Mouse (Mus musculus): ENCODE data around the gene Nlrp4c. TPM values are rescaled to one million over a fixed set of nuclear protein-coding genes. Genes with fewer than 3 reads are reported as not detected.
"Not testable (repeated sequence)": the region's sequence is repeated elsewhere in the genome, so short reads cannot be mapped to it uniquely, and the experiment has no call there.

Gene Nlrp4c
- total RNA-seq (2021), result not detected
- long read RNA-seq, experiment 1, result 0 reads
- long read RNA-seq, experiment 2, result 0 reads

- DNase-seq, result no peak
These were observed at the start of gene Nlrp4c for GRCm38 (mm10) chr7:6044861-6045260. Gene Nlrp4c, plus strand, starts transcription at chr7:6045161.

DNA sequence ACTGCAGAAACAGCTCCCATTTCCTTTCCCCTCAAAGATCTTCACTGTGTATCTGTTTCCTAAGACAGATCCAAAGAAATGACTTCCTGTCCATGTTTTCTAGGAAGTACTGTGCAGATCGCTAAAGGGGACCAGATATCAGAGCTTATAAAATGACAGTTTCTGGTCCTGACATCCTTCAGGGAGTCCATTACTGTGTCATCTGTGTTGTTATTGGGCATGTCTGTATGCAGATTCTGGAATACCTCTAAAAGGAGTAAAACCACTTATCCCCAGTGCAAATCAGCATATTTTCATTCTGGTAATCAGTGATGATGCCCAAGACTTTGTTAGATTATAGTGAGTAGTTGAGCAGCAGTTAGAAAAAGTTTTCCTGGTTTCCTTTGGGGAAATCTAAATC, 34.1 kb upstream of the Nlrp4c start, which contains the start of gene Vmn1r65:
Vmn1r65 (minus strand) TSS at position 101 of the 400 bp plus-strand sequence.
- DNase-seq, result no peak

- no peak for DNase-seq
These were observed 74.5 kb downstream of the Nlrp4c start for GRCm38 (mm10) chr7:6119501-6119900.

- not testable (repeated sequence) for DNase-seq
These were observed 75.1 kb downstream of the Nlrp4c start for GRCm38 (mm10) chr7:6120104-6120503.

- not testable (repeated sequence) for DNase-seq
These were observed 76.2 kb downstream of the Nlrp4c start for GRCm38 (mm10) chr7:6121128-6121527.

DNA sequence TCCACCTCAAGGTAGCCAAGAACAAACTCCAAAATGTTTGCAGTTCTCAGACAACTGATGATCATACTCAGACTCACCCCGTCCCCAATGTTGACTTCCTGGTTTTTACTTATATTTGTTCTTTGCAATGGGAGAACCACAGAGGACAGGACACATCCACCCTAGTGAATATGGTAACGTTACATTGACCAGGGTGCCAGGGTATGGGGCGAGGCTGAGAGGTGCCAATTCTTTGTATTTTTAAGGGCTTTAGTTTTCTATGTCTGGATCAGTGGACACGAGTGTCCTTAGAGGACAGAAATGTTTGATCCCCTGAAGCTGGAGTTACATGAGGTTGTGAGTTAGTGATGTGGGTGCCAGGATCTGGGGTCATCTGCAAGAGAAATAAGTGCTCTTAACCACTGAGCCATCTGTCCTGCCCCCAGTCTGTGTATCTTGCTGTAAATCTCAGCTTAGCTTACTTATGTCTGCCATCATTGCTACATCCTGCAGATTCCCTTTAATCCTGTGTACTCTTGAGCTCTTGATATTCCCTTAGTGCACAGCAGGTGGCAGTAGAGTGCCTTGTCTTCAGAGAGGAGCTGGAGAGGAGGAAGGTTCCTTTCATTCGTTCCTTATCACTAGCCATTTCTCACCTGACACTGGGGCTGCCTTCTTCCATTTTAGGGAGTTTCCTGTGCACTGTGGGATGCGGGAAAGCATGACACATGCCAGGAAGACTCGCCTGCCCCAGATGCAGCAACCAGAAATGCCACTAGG, 81.9 kb downstream of the Nlrp4c start:
- peak; percentile 46 for DNase-seq

DNA sequence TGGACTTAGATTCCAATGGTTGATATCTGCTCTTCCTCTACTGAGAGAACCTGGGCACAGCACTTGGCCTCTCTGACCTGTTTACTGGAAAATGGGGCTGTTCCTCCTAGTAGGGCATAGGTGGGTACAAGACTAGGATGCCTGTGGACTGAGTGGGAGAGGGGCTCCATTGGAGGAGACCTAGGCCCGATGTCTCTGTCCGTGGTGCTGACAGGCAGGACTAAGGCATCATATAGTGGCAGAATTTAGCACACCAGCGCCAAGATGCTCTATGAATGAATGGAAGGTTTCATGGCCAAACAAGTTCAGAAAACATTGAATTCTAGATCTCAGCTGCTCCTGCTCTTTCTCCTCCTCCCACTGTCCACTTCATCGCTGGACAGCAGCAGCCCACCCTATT, 85.4 kb downstream of the Nlrp4c start:
- DNase-seq, result no peak

GRCm38 (mm10) chr7:6132646-6133045, 87.7 kb downstream of the Nlrp4c start:
- DNase-seq, result no peak

DNA sequence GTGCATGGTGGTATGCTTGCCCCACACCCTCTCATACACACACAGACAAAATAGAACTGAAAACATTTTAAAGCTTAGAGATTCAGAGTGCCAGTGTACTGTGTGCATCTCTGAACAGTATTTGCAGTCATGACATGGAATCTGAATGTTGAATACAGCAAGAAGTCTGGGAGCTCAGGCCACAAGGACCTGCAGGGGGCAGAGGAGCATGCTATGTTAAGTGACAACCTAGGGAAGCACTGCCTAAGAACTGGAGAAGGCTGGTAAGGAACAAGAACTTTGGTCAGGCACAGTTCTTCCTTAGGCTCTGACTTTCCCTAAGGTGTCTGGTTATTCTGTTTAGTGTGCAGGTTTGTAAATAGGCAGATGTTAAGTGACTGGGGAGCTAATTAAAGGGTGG, 91.5 kb downstream of the Nlrp4c start:
- DNase-seq, result no peak

DNA sequence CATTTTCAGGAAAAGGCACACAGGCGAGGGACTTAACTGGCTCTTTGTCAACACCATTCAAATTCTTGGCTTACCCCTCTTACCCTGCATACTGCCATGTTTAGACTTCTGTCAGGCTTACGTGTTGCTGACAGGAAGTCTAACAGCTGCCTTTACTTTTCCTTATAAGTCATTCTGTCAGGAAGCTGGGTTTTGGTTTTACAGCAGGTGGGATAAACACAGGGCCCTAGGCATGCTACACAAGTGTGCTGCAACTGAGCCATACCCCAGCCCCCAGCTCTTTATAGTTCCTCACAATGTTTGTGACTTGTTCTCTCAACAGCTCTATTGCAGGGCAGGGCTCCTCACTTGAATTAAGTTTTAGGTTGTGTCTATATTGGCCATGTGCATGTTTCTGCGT, 94.3 kb downstream of the Nlrp4c start:
- DNase-seq, result no peak

- no peak for DNase-seq
These were observed 99.1 kb downstream of the Nlrp4c start for GRCm38 (mm10) chr7:6143991-6144531.

DNA sequence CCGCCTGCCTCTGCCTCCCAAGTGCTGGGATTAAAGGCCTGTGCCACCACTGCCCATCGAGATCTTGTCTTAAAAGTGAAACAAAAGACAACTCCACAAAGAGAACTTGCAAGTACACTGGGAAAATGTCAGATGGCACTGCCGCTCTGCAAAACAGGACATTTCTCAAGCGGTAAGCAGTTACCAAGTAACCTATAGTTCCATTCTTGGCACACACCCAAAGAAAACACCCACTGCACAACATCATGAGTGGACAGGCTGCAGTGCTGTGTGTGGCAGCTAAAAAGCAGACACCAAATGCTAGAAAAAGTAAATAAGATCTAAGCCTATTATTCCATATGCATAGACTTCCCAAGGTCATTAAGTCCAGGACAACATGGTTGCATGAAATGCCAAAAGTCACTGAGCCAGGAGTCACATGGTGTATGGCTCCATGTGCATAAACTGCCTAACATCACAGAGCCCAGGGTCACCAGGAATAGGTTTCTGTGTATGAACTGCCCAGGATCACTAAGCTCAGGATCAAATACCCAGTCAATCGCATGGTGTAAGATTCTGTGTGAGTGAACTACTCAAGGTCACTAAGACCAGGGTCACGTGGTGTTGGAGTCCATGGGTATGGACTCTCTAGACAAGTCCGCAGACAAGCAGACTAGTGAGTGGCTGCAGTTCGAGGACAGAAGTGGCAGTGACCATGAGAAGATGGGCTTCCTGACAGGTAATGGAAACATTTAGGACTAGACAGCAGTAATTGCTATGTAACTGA, 100.6 kb downstream of the Nlrp4c start:
- no peak for DNase-seq

DNA sequence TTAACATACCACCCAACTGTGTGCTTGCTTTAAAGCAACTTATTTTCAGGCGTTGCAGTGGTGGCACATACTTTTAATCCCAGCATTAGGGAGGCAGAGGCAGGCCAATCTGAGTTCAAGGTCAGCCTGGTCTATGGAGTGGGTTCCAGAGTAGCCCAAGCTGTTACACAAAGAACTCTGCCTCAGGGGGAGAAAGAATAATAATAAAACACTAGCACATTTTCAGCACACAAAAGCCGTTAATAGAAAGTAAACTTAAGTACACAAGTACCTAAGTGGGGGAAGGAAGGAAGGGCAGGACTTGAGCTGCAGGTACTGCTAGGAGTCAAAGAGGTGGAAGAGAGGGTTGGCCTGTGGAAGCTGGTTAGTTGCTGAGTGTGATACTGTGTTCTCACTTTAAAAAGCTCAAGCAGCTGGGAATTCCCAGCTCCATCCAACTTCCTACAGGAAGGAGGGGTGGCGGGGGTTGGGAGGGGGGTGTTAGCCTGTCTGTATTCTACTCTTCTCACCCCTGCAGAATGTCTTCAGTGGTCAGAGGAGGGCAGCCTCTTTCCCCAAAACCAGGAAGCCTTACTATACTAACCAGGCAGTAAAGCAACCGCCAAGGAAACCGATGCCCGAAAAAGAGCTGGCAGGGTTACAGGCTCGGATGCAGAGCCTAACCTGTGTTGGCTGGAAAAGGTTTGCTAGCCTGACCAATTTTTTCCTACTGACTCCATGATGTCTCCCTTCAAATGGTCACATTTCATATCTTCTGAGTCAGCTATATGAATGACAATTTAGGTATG, 101.4 kb downstream of the Nlrp4c start:
- no peak for DNase-seq

GRCm38 (mm10) chr7:6146982-6147325, 102.0 kb downstream of the Nlrp4c start:
- DNase-seq, result no peak

DNA sequence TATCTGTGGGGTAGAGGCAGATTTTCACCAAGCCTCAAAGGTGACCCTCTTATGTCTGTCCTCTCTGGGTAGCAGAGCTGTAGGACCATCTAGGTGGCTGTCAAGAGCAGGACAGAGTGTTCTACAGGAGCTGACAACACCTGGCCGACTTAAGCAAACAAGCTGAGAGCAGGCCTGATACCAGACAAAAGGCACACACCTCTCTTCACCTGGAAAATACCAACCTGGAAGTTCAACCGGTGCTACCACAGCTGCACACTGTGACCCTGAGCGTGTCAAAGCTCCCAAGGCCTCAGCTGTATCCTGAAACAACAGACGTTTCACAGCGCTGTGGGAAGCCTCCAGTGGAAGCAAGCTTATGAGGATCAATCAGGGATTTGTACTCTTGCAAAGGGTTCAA, 102.7 kb downstream of the Nlrp4c start:
- DNase-seq, result no peak

DNA sequence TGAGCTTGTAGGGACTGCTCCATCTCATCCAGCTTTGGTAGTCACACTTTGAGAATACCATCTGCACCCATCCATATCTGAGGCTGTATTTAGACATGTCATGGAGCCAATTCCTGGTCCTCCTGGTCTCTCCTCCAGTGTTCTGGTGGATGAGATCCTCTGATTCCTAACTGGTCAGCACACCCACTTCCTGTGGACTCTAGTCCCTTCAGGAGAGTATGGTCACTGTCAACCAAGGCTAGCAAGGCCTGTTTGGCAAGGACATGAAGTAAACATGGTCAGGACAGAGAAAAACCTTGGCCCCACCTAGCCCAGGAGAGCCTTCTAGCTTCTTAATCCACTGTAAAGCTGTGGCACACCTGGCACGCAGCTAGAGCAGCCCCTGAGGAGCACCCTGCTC, 106.3 kb downstream of the Nlrp4c start:
- no peak for DNase-seq

DNA sequence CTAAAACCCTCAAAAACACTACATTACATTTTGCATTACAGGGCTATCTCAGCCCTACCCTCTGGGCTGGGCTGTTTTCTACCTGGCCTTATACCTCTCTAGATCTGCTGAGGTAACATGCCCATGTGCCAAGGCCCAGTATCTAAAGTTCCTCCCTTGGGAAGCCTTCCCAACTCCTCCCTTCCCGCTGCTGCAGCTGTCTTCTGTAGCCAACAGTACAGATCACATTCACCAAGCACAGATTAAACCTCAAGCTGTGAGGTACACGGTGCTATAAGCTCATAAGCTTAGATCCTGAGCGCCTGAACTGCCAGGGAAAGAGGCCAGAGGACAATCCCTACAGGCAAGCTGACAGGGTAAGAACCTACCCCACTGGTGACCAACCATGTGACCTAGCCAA, 107.1 kb downstream of the Nlrp4c start:
- peak; percentile 63 for DNase-seq

DNA sequence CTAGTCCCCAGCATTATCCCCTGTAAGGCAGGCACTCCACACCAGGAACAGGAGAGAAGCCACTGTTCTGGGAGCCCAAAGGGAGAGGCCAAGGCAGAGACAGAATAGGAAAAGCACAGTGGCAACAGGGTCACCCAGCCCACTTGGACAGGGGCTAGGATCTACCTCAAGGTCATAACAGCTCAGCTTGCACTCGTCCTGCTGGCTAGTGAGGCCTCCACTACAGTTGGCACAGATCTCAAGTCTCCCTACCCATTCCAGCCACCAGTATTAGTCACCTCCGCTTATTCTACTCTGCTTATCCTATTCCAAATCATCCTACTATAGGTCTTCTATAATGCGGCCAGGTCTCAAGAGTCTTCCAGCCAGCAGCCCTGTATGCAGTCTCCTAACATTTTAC, 108.2 kb downstream of the Nlrp4c start:
- DNase-seq, result no peak

GRCm38 (mm10) chr7:6154164-6154563, 109.2 kb downstream of the Nlrp4c start:
- DNase-seq, result no peak
